Mouse (Mus musculus) frontal cortex, adult (tissue): ENCODE measurements around the gene Gm17631.
"Not testable (repeated sequence)": the region's sequence is repeated elsewhere in the genome, so short reads cannot be mapped to it uniquely, and the experiment has no call there.

Experiments
- ATAC-seq: cut with Nextera tagmentation; 2 replicates; pipeline ENCODE4 v1.9.2; 2017; ENCODE audit warnings: mild to moderate bottlenecking, moderate library complexity, mixed read lengths; ENCODE audit not compliant: low TSS enrichment

Gm17631 gene

GRCm38 (mm10) chr6:129862349-129862748 lies at the start of gene Gm17631:
TSS of gene Gm17631 (plus strand) at chr6:129862649.
- ATAC-seq: not testable (repeated sequence)

DNA sequence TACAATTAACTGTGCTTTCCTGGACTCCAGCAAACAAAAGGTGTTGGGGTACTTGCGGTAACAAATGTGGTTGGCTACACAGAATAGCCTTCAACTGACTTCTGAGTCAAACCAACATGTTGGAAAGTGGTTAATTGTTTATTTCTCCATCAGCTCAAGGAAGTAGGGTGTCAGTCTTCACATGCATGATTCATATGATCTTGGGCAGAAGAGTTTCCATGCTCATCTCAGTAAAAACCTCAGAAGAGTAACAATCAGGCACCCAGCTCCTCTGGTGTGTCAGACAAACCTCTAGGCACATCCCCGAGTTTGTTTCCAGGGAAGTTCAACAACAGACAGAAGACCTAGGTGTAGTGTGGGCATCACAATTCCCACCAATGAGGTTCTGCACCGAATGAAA lies 44.7 kb upstream of the Gm17631 start:
- ATAC-seq: no peak

DNA sequence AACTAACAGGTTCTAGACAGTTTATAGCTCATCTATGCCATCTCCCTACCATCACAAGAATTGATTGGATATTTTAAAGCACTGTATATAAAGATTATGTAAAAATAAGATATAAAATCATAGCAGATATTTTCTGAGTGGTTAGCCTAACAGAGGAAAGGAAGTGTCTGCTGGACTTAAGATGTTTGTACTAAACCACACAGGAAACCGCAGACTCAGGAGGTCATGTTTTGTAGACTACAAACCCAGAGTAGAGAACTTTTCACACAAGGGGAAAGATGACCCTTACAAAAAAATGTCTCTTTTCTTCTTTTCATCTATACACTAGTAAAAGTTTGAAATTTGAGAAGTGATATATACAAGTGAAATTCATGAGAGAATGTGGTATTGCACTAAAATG lies 38.4 kb upstream of the Gm17631 start:
- ATAC-seq: no peak

GRCm38 (mm10) chr6:129825559-129825958 lies 36.9 kb upstream of the Gm17631 start:
- ATAC-seq: no peak

GRCm38 (mm10) chr6:129876549-129876948 lies 14.1 kb downstream of the Gm17631 start, which contains the start of gene Klra17:
TSS of gene Klra17 (minus strand) at chr6:129876672.
- ATAC-seq: no peak

GRCm38 (mm10) chr6:129882525-129882924 lies 20.1 kb downstream of the Gm17631 start:
- ATAC-seq: no peak
